Mouse (Mus musculus) embryonic facial prominence, embryonic 11.5 days (tissue): ENCODE results near the gene Spon1. TPM values are rescaled to one million over a fixed set of nuclear protein-coding genes. Genes with fewer than 3 reads are reported as not detected.
A peak's percentile ranks its signal among the peaks of the same experiment; 100 is the strongest.

Experiments
- ATAC-seq: fragments of 200-750 bp; cut with Nextera tagmentation; replicated peaks from 2 replicates; pipeline ENCODE4 v1.8.0; 2017; ENCODE audit warnings: low read depth; ENCODE audit not compliant: insufficient number of reproducible peaks, low FRiP score, low TSS enrichment
- DNase-seq: peaks from one replicate; pipeline ENCODE4 v3.0.0-alpha.2; 2015; ENCODE audit warnings: low spot score
- H3K27ac ChIP-seq: fragments of 300-500 bp; sonication (generic); replicated peaks from 2 replicates; pipeline ENCODE4 v1.5.1; 2014; ENCODE audit warnings: mild to moderate bottlenecking, low read depth, low read length, control low read depth
- H3K27me3 ChIP-seq: fragments of 300-500 bp; sonication (generic); 2 replicates; pipeline ENCODE4 v1.6.1; 2014; ENCODE audit warnings: mild to moderate bottlenecking, low read length, moderate library complexity, mixed read lengths; ENCODE audit not compliant: control insufficient read depth, insufficient read depth
- H3K36me3 ChIP-seq: fragments of 300-500 bp; sonication (generic); replicated peaks from 2 replicates; pipeline ENCODE4 v1.6.1; 2014; ENCODE audit warnings: low read depth, mild to moderate bottlenecking, low read length, moderate library complexity, mixed read lengths; ENCODE audit not compliant: control insufficient read depth, insufficient read depth
- H3K4me1 ChIP-seq: fragments of 300-500 bp; sonication (generic); 2 replicates; pipeline ENCODE4 v1.6.1; 2014; ENCODE audit warnings: low read length, mixed read lengths; ENCODE audit not compliant: control insufficient read depth, insufficient read depth
- H3K4me2 ChIP-seq: fragments of 300-500 bp; sonication (generic); 2 replicates; pipeline ENCODE4 v1.6.1; 2014; ENCODE audit warnings: low read depth, mild to moderate bottlenecking, control low read depth, low read length, moderate library complexity
- H3K4me3 ChIP-seq: fragments of 300-500 bp; sonication (generic); 2 replicates; pipeline ENCODE4 v1.5.1; 2014; ENCODE audit warnings: low read depth, low read length, control low read depth
- H3K9ac ChIP-seq: fragments of 300-500 bp; sonication (generic); replicated peaks from 2 replicates; pipeline ENCODE4 v1.6.1; 2014; ENCODE audit warnings: mild to moderate bottlenecking, control low read depth, low read length
- H3K9me3 ChIP-seq: fragments of 300-500 bp; sonication (generic); replicated peaks from 2 replicates; pipeline ENCODE4 v1.6.1; 2016; ENCODE audit warnings: mild to moderate bottlenecking, low read length, inconsistent platforms, mixed read lengths; ENCODE audit not compliant: control insufficient read depth
- WGBS: fragments of 180-500 bp; shearing (Covaris S2); extraction: QIAGEN DNeasy Blood & Tissue Kit; methylation state at CpG from one replicate; pipeline ENCODE4 v1.1.7; 2014; 5-methylcytosine and 5-hydroxymethylcytosine counted together
- polyA plus RNA-seq: library from polyadenylated mRNA; unstranded; fragments of >200 nt; fragmentation: Nextera tagmentation; extraction: Ambion mirVana; gene quantifications from 2 replicates; pipeline ENCODE4 v1.2.1, GENCODE M21; 2014

Gene Spon1
- polyA plus RNA-seq, 1 experiment from 2014 or later = 25.1 TPM

GRCm38 (mm10) chr7:114020057-114020703, 254.4 kb downstream of the Spon1 start:
- ATAC-seq (0 out of 2 replicates have a peak, but pooled peaks have one; percentile 26), DNase-seq (no peak)
- 9% methylated on average over 11 of the region's 11 CpGs for WGBS
- Histone ChIP-seq H3K4me3 (peak overlapping the region; percentile 29), H3K9me3 (no peaks in the 10 kb centered on the region), H3K36me3 (no peaks in the 10 kb centered on the region), H3K27me3 (no peaks in the 10 kb centered on the region), H3K4me2 (peak overlapping the region; percentile 55), H3K27ac (no peak overlapping the region), H3K9ac (peak overlapping the region; percentile 28; the same call in 1 of the 2 replicates), H3K4me1 (no peaks in the 10 kb centered on the region)

GRCm38 (mm10) chr7:114020704-114021093, 254.9 kb downstream of the Spon1 start:
- H3K4me2 ChIP-seq = peak overlapping the region; percentile 55
- peak overlapping the region; percentile 28; the same call in 1 of the 2 replicates for H3K9ac ChIP-seq
- H3K27me3 ChIP-seq = no peaks in the 10 kb centered on the region
- ATAC-seq = peak; percentile 69; the same call in 1 of the 2 replicates
- H3K4me1 ChIP-seq = no peaks in the 10 kb centered on the region
- 3% methylated on average over 11 of the region's 11 CpGs for WGBS
- peak overlapping the region; percentile 29 for H3K4me3 ChIP-seq
- H3K27ac ChIP-seq = no peak overlapping the region
- peak; percentile 89 for DNase-seq
- H3K36me3 ChIP-seq = no peaks in the 10 kb centered on the region
- no peaks in the 10 kb centered on the region for H3K9me3 ChIP-seq

GRCm38 (mm10) chr7:114026923-114027322, 261.1 kb downstream of the Spon1 start:
- Histone ChIP-seq H3K27me3 (no peaks in the 10 kb centered on the region), H3K9ac (no peak overlapping the region), H3K4me3 (no peak overlapping the region), H3K27ac (no peak overlapping the region), H3K36me3 (no peaks in the 10 kb centered on the region), H3K4me1 (no peaks in the 10 kb centered on the region), H3K9me3 (no peaks in the 10 kb centered on the region), H3K4me2 (no peak overlapping the region)
- DNase-seq = no peak
- WGBS = 82% methylated on average over 8 of the region's 8 CpGs
- no peak for ATAC-seq

- Histone ChIP-seq H3K9me3 (no peaks in the 10 kb centered on the region), H3K36me3 (no peaks in the 10 kb centered on the region), H3K9ac (no peak overlapping the region), H3K4me3 (no peak overlapping the region), H3K27ac (no peak overlapping the region), H3K4me1 (no peaks in the 10 kb centered on the region), H3K27me3 (no peaks in the 10 kb centered on the region), H3K4me2 (no peak overlapping the region)
- ATAC-seq = no peak
- WGBS = 88% methylated on average over 3 of the region's 3 CpGs
- DNase-seq = no peak
Measured at GRCm38 (mm10) chr7:114027406-114027805, 261.6 kb downstream of the Spon1 start.

- 91% methylated on average over 5 of the region's 5 CpGs for WGBS
- H3K9me3 ChIP-seq = no peaks in the 10 kb centered on the region
- H3K9ac ChIP-seq = no peak overlapping the region
- H3K27me3 ChIP-seq = no peaks in the 10 kb centered on the region
- H3K36me3 ChIP-seq = no peaks in the 10 kb centered on the region
- no peak overlapping the region for H3K4me3 ChIP-seq
- H3K27ac ChIP-seq = no peak overlapping the region
- DNase-seq (no peak), ATAC-seq (no peak)
- H3K4me2 ChIP-seq = no peak overlapping the region
- no peaks in the 10 kb centered on the region for H3K4me1 ChIP-seq
Measured at GRCm38 (mm10) chr7:114028828-114029227, 263.0 kb downstream of the Spon1 start.

- Histone ChIP-seq H3K4me3 (no peak overlapping the region), H3K27me3 (no peaks in the 10 kb centered on the region), H3K4me2 (no peak overlapping the region), H3K9me3 (no peaks in the 10 kb centered on the region), H3K9ac (no peak overlapping the region), H3K36me3 (no peaks in the 10 kb centered on the region), H3K4me1 (no peaks in the 10 kb centered on the region), H3K27ac (no peak overlapping the region)
- no peak for ATAC-seq
- DNase-seq = no peak
- 84% methylated on average over 6 of the region's 6 CpGs for WGBS
Measured at GRCm38 (mm10) chr7:114029596-114029995, 263.8 kb downstream of the Spon1 start.

- ATAC-seq = no peak
- no peak for DNase-seq
- no peak overlapping the region for H3K4me3 ChIP-seq
- no peak overlapping the region for H3K9ac ChIP-seq
- no peaks in the 10 kb centered on the region for H3K27me3 ChIP-seq
- H3K27ac ChIP-seq = no peak overlapping the region
- H3K4me2 ChIP-seq = no peak overlapping the region
- H3K4me1 ChIP-seq = no peaks in the 10 kb centered on the region
- no peaks in the 10 kb centered on the region; the same call in 1 of the 2 replicates for H3K36me3 ChIP-seq
- 88% methylated on average over 4 of the region's 4 CpGs for WGBS
- H3K9me3 ChIP-seq = no peaks in the 10 kb centered on the region
Measured at GRCm38 (mm10) chr7:114037237-114037636, 271.4 kb downstream of the Spon1 start.

- no peaks in the 10 kb centered on the region for H3K4me1 ChIP-seq
- DNase-seq (no peak), ATAC-seq (no peak)
- H3K4me3 ChIP-seq = no peak overlapping the region
- H3K27me3 ChIP-seq = no peaks in the 10 kb centered on the region
- H3K27ac ChIP-seq = no peak overlapping the region
- H3K9ac ChIP-seq = no peak overlapping the region
- no peaks in the 10 kb centered on the region for H3K9me3 ChIP-seq
- H3K36me3 ChIP-seq = no peaks in the 10 kb centered on the region; the same call in 1 of the 2 replicates
- no peak overlapping the region for H3K4me2 ChIP-seq
- WGBS = 86% methylated on average over 4 of the region's 4 CpGs
Measured at GRCm38 (mm10) chr7:114041349-114041748, 275.6 kb downstream of the Spon1 start.
